Mouse (Mus musculus) cerebellum, adult 2 months (tissue): ENCODE measurements around the gene Sh2b3. TPM values are rescaled to one million over a fixed set of nuclear protein-coding genes. Genes with fewer than 3 reads are reported as not detected.

Experiments
- DNase-seq, 2 experiments: peaks; one replicate each; pipeline ENCODE4 v3.0.0; 2021
- H3K27ac ChIP-seq: fragments of 200-500 bp; 2 replicates; pipeline ENCODE4 v1.5.1; 2012; ENCODE audit warnings: low read length, control low read depth, inconsistent platforms; ENCODE audit not compliant: insufficient read depth
- H3K27me3 ChIP-seq: fragments of 200-500 bp; 2 replicates; pipeline ENCODE4 v1.6.1; 2012; ENCODE audit warnings: inconsistent platforms, mild to moderate bottlenecking, low read length, moderate library complexity; ENCODE audit not compliant: control insufficient read depth, insufficient read depth
- H3K4me1 ChIP-seq: fragments of 200-500 bp; 2 replicates; pipeline ENCODE4 v1.6.1; 2011; ENCODE audit warnings: low read length; ENCODE audit not compliant: control insufficient read depth, insufficient read depth
- H3K4me3 ChIP-seq: fragments of 200-500 bp; replicated peaks from 2 replicates; pipeline ENCODE3; 2011; ENCODE audit warnings: mild to moderate bottlenecking, low read depth, low read length, control low read depth; ENCODE audit not compliant: insufficient read depth
- CTCF ChIP-seq: fragments of 200-500 bp; IDR thresholded peaks from 2 replicates; pipeline ENCODE4 v1.5.1; 2011; ENCODE audit warnings: low read depth, mild to moderate bottlenecking, control low read depth, low read length, moderate library complexity, borderline replicate concordance; ENCODE audit not compliant: insufficient read depth
- POLR2A ChIP-seq: fragments of 200-500 bp; IDR thresholded peaks from 2 replicates; pipeline ENCODE4 v1.6.1; 2011; ENCODE audit warnings: low read length, control low read depth, borderline replicate concordance; ENCODE audit not compliant: insufficient read depth
- WGBS: fragments of 180-500 bp; shearing (Covaris S2); methylation state at CpG from one replicate; pipeline ENCODE4 v1.1.7; 2018; 5-methylcytosine and 5-hydroxymethylcytosine counted together
- polyA plus RNA-seq: library from polyadenylated mRNA; depleted of rRNA; stranded (reverse); fragments of >200 nt; gene quantifications from 2 replicates; pipeline ENCODE4 v1.2.3, GENCODE M21; 2012

Sh2b3 gene
- polyA plus RNA-seq, 1 experiment: 30.8 TPM

GRCm38 (mm10) chr5:121815067-121815466 lies 22.4 kb downstream of the Sh2b3 start:
- WGBS: 46% methylated on average over 3 of the region's 3 CpGs
- Histone ChIP-seq H3K4me3 (no peak overlapping the region), H3K27me3 (no peaks in the 10 kb centered on the region), H3K4me1 (peaks cover 34% of the 10 kb centered on the region), H3K27ac (no peak overlapping the region)
- TF ChIP-seq POLR2A (no peak), CTCF (peak; percentile 69)
- peak; percentile 73 to 79 for DNase-seq

GRCm38 (mm10) chr5:121813744-121814143 lies 23.7 kb downstream of the Sh2b3 start:
- H3K4me1 ChIP-seq: peaks cover 42% of the 10 kb centered on the region
- peak; percentile 12 to 17 for DNase-seq
- no peaks in the 10 kb centered on the region for H3K27me3 ChIP-seq
- TF ChIP-seq CTCF: no peak
- no peak for TF ChIP-seq POLR2A
- H3K4me3 ChIP-seq: no peak overlapping the region
- H3K27ac ChIP-seq: no peak overlapping the region
- 60% methylated on average over 10 of the region's 10 CpGs for WGBS

GRCm38 (mm10) chr5:121812526-121813243 lies 24.8 kb downstream of the Sh2b3 start:
- Histone ChIP-seq H3K4me3 (no peak overlapping the region), H3K27ac (peak overlapping the region; percentile 56; the same call in 1 of the 2 replicates), H3K4me1 (peaks cover 40% of the 10 kb centered on the region), H3K27me3 (no peaks in the 10 kb centered on the region)
- 80% methylated on average over 7 of the region's 7 CpGs for WGBS
- no peak for TF ChIP-seq POLR2A
- no peak for TF ChIP-seq CTCF
- DNase-seq: peak in 1 of 2 experiments; percentile 20

GRCm38 (mm10) chr5:121811485-121811931 lies 25.9 kb downstream of the Sh2b3 start:
- H3K4me1 ChIP-seq: peaks cover 46% of the 10 kb centered on the region
- TF ChIP-seq POLR2A: no peak
- no peak for TF ChIP-seq CTCF
- peak; percentile 64 to 71 for DNase-seq
- H3K27ac ChIP-seq: peak overlapping the region; percentile 56
- 8% methylated on average over 5 of the region's 5 CpGs for WGBS
- no peaks in the 10 kb centered on the region for H3K27me3 ChIP-seq
- no peak overlapping the region for H3K4me3 ChIP-seq

- H3K27ac ChIP-seq: 0 out of 2 replicates have a peak overlapping the region, but pooled peaks have one; percentile 56
- WGBS: 81% methylated on average over 17 of the region's 17 CpGs
- peaks cover 42% of the 10 kb centered on the region for H3K4me1 ChIP-seq
- DNase-seq: peak; percentile 17 to 27
- H3K27me3 ChIP-seq: no peaks in the 10 kb centered on the region
- no peak overlapping the region for H3K4me3 ChIP-seq
- TF ChIP-seq CTCF (no peak), POLR2A (no peak)
These were observed 26.9 kb downstream of the Sh2b3 start for GRCm38 (mm10) chr5:121810331-121811151.

GRCm38 (mm10) chr5:121809667-121810224 lies 27.7 kb downstream of the Sh2b3 start:
- H3K4me1 ChIP-seq: peaks cover 42% of the 10 kb centered on the region
- TF ChIP-seq POLR2A (no peak), CTCF (no peak)
- H3K27me3 ChIP-seq: no peaks in the 10 kb centered on the region
- H3K27ac ChIP-seq: no peak overlapping the region
- no peak overlapping the region for H3K4me3 ChIP-seq
- DNase-seq: peak; percentile 52 to 57
- 24% methylated on average over 5 of the region's 5 CpGs for WGBS

GRCm38 (mm10) chr5:121808202-121808601 lies 29.2 kb downstream of the Sh2b3 start:
- Histone ChIP-seq H3K4me1 (peaks cover 39% of the 10 kb centered on the region), H3K27ac (no peak overlapping the region), H3K4me3 (no peak overlapping the region), H3K27me3 (no peaks in the 10 kb centered on the region)
- WGBS: 68% methylated on average over 2 of the region's 2 CpGs
- no peak for DNase-seq
- TF ChIP-seq CTCF: no peak
- TF ChIP-seq POLR2A: no peak

GRCm38 (mm10) chr5:121807186-121807585 lies 30.3 kb downstream of the Sh2b3 start:
- Histone ChIP-seq H3K27me3 (no peaks in the 10 kb centered on the region), H3K4me3 (no peak overlapping the region), H3K27ac (0 out of 2 replicates have a peak overlapping the region, but pooled peaks have one; percentile 18), H3K4me1 (peaks cover 34% of the 10 kb centered on the region)
- 18% methylated on average over 3 of the region's 3 CpGs for WGBS
- TF ChIP-seq CTCF: no peak
- no peak for TF ChIP-seq POLR2A
- peak in 1 of 2 experiments; percentile 53 for DNase-seq
